Mouse (Mus musculus) layer of hippocampus, postnatal 14 days (tissue): ENCODE results near the gene Dip2a. TPM values are rescaled to one million over a fixed set of nuclear protein-coding genes. Genes with fewer than 3 reads are reported as not detected.
A peak's percentile ranks its signal among the peaks of the same experiment; 100 is the strongest.

Experiments
- DNase-seq, 2 experiments: peaks; one replicate each; pipeline ENCODE4 v3.0.0; 2021 to 2022; ENCODE audit warnings: low spot score in 2 of 2, mixed read lengths in 1 of 2
- total RNA-seq, 2 experiments: library from RNA; stranded (reverse); gene quantifications; 2 replicates each; pipeline ENCODE4 v1.2.3; 2021

The Dip2a gene
- total RNA-seq, 2 experiments from 2014 or later: 55.0 to 65.6 TPM

DNA sequence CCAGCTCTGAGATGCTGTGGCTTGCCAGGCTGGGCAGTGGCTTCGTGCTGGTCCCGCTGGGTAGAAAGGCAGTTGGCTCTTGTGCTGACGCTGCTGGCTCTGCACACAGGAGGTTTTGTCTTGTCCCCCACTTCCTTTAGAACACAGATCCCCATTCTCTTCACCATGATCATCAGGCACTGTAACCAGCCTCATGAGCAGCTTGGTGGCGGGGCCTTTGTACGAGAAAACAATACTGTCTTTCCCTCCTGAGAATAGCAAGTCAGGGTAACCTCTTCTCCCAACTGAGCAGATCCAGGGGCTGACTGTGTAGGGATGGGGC, 96.5 kb downstream of the Dip2a start:
- DNase-seq: no peak

DNA sequence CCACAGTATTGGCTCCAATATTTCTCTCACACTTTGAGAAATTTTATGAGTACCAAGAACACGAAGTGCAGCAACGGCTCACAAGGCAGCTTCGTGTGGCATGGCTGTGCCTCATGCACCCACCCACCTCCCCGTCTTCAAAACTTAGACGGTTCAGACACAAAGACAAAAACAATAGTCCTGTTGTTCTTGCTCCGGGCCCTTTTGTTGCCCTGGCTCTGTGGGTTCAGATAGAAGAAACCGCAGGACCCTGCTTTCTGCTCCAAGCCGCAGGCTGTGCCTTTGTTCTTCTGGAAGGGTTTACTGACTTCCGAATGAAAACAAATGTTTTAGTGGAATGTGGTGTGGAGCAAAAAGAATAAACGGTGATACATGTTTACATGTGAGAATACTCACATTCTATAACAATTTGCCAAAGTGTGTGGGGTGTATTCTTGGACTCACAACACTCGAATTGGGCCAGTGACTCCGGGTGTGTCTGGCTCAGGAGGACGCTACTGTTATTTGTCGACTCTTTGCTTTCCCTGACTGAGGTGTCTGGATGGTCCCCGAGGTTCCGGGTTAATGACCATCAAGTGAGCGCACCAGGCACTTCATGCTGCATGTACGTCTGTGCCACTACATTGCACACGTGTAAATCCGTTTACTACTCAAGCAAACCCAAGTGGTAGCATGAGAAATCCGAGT, 97.0 kb downstream of the Dip2a start:
- no peak for DNase-seq

DNA sequence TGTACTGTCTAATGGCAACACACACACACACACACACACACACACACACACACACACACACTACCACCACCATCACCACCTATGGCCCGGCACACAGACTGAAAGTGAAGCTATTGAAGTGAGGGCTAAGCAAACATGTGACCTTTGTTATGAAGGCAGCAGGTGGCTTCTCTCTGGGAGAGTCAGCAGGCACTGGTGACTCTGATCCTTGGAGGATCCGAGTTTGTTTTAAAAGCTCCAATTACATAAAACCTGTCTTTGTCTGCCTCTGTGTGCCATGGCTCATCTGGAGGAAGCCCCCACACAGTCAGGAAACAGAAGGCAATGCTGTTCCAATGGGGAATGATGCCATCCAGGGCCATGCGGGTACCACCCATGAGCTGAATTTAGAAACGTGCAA, 98.5 kb downstream of the Dip2a start:
- peak in 1 of 2 experiments; percentile 24 for DNase-seq

DNA sequence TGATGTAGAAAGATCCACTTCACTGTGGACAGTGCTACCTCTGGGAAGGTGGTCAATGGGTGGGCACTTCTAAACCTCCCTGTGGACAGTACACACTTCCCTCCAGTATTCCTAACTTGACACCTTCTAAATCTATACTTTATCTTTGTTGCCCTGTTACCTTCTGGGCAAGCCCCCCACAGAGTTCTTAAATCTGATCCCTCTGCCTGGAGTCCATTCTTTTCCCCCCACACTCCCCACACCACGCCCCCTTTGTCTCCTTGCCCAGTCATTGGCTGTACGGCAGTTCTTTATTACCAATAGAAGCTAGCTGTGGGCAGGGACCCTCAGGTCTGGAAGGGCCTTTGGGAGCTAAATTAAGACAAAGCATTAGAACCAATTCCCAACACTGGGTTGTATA, 100.0 kb downstream of the Dip2a start:
- no peak for DNase-seq

DNA sequence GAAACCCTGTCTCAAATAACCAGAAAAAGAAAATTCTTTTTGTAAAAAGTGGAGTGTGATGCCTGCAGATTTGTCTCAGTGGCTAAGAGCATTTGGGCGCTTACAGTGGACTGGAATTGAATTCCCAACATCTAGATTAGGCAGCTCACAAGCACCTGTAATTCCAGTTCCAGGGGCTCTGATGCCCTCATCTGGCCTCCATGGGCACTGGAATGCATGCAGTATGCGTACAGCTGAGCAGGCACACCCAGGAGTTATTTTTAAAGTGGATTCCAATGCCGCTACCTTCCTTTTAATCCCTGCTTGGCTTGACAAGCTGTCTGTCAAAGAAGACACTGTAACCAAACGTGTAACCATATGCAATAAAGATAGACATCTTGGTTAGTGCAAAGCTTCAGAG, 105.7 kb downstream of the Dip2a start:
- no peak for DNase-seq

DNA sequence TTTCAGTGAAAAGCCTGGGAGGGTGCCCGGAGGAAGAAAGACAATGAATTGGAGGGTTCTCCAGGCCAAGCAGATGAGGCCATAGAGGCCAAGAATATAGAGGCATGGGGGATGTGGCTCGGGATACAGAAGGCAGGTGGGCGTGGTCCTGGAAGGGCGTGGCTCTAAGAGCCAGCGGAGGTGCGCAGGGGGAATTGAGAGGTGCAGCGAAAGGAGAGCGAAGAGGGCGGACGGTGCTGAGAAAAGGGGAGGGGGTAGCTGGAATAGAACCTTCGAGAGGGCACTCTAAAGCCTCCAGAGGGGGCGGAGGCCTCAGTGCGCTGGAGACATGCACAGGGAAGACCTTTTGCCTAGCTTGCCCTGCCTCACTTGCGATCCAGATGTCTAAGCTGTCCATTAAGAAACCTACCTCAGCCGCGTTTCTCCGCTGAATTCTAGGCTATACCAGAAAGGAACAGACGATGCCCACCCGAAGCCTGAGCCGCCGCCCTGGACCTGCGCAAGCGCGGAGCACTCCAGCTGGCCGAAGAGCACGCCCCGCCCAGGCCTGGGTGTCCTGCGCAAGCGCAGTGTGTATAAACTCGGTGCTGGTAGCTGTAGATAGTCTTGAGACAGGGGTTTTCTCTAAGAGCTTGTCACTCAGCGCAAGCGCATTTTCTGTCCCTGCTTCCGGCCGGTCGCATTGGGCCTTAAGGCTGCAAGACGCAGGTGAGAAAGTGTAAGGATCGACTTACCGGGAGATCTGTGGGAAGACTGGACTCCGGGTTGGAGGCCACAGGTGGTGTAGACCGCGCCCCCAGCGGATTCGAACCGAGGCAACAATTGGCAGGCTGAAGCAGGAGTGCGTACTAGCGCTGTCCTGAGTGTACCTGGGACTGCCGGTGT, 107.5 kb downstream of the Dip2a start, which contains the start of gene Prmt2:
Prmt2 (minus strand) TSS at position 525 of the 885 bp plus-strand sequence.
- DNase-seq: peak; percentile 89 to 93

DNA sequence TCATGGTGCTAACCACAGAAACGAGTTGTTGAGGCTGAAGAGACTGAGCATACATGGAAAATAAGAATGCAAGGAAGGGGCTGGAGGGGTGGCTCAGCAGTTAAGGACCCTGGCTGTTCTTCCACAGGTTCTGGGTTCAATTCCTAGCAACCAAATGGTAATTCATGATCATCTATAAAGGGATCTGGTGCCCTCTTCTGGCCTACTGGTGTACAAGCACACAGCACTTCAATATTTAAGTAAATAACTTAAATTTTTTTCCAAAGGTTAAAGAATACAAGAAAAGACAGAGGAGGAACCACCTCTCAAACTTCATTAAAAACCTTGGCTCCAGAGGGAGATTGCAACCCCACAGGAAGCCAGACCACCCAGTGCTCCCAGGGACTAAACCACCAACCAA, 115.5 kb downstream of the Dip2a start:
- DNase-seq: no peak

DNA sequence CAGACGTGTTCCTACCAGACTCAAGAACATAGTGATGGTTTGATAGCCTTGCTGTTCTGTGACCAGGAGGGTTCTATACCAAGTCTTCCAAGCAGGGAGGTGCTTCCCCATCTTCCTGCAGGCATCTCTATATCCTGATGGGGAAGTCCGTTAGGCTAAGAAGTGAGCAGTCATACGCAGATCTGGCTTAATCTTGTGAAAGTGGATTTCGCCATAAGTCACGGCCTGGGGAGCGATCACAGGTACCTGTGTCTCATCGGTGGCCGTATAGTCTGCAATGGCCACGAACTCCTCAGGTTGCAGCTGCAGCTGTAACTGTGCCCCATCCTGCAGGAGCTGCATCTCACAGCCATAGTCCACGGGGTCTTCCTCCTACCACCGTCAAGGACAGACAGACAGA, 119.1 kb downstream of the Dip2a start:
- DNase-seq: no peak

DNA sequence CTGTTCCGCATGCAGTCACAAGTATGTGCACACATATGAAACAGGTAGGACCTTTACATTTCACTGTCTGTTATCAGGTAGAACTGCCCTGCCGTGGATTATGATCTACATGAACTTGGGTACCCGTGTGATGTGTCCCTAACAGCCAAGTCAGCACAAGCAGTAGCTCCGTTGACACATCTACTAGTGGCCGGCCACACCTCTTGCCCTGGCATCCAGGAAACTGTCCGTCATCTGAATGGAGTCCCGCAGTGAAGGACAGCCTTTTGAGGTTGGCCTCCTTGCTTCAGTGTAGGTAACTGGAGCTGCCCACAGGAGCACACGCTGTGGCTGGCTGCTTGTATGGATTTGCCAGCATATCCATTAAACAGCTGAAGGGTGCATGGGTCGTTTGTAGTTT, 126.9 kb downstream of the Dip2a start:
- no peak for DNase-seq

DNA sequence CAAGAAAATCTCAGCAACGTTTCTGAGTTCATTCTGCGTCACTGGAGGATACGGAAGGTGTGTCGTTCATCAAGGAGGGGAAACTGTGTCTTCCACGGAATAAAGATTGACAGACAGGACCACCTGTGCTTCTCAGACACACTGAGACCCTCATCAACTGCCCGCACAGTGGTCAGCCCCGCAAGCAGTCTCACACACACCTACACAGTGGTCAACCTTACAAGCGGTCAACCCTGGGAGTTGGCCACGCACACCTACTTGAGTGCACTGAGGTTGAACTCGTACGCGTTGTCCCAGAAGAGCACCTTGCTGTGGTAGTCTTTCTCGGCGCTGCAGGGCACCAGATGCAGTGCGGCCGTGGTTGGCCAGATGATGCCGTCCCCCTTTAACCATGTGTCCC, 128.0 kb downstream of the Dip2a start:
- no peak for DNase-seq

DNA sequence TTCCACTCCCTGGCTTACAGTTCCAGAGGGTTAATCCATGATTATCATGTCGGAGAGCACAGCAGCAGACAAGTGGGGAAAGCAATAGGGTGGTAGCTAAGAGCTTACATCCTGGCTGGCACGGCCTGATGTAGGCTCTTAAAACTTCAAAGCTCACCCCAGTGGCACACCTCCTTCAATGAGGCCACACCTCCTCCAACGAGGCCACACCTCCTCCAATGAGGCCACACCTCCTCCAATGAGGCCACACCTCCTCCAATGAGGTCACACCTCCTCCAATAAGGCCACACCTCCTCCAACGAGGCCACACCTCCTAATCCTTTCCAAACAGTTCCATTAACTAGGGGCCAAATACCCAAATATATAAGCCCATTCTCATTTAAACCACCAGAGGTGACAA, 130.9 kb downstream of the Dip2a start:
- no peak for DNase-seq

DNA sequence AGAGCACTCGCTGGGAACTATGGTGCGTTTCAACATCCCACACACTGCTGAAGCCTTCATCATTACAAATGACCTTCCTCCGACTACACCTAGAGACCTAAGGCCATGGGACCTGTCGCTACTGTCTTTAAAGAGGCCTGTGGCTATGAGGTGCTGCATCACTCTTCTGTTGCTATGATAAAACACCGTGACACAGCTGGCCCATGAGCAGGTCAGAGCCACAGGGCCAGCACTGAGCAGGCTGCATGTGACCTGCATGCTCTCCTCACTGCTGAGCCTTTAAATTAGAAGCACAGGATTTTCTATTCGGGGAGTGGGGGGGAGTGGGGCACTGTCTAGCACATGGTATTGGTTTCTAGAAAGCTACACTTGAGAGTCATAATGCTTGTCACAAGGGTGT, 133.0 kb downstream of the Dip2a start:
- no peak for DNase-seq

DNA sequence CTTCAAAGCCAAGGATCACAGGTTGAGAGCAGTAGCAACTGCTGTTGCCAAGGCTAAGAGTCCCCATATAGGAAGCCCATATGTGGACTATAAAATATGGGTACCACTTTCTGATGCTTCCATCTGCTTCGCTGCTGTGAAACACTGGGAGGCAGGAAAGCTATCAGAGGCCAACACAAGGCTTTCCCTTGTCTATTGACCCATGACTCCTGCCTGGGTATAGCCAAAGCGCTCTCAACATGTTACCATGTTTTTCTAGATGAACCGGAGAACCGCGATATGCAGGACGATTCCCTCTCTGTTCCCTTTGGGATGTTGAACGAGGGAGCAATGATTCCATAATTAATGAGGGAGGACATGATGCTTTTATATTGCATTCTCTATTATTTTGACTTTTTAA, 134.3 kb downstream of the Dip2a start:
- no peak for DNase-seq

Other genes with a start within 250 kb of the Dip2a start
- gene Slc5a4b, start 234.3 kb downstream of the Dip2a start, total RNA-seq: under 1 TPM in 1 of 2 experiments, not detected in 1; 0.09 TPM
- gene Slc5a4a, start 197.8 kb downstream of the Dip2a start, total RNA-seq: not detected
- 10 to 100 TPM; 69.2 to 82.5 TPM for gene Prmt2, start 107.4 kb downstream of the Dip2a start, total RNA-seq
- gene S100b, start 91.4 kb downstream of the Dip2a start, total RNA-seq: 10 to 100 TPM; 97.2 to 99.4 TPM
- gene AC141477.1, start 95.2 kb upstream of the Dip2a start, total RNA-seq: not detected
- 10 to 100 TPM; 14.6 to 18.6 TPM for gene Pcnt, start 97.5 kb upstream of the Dip2a start, total RNA-seq
- gene 2610028H24Rik, start 103.8 kb upstream of the Dip2a start, total RNA-seq: not detected
- gene Mcm3ap, start 123.6 kb upstream of the Dip2a start, total RNA-seq: 10 to 100 TPM; 42.2 to 44.1 TPM
- gene Ybey, start 123.8 kb upstream of the Dip2a start, total RNA-seq: 1 to 10 TPM; 3.4 to 3.8 TPM
- gene Lss, start 186.3 kb upstream of the Dip2a start, total RNA-seq: 10 to 100 TPM; 60.9 to 73.6 TPM
- not detected for gene Spatc1l, start 217.0 kb upstream of the Dip2a start, total RNA-seq
- gene Ftcd, start 230.4 kb upstream of the Dip2a start, total RNA-seq: not detected